Mouse (Mus musculus): ENCODE results near the gene Ank2.

GRCm38 (mm10) chr3:127211119-127211518, 288.0 kb downstream of the Ank2 start:
- TF ChIP-seq CTCF (IDR thresholded peaks at IDR 0.05; ENCODE audit: low read depth, low read length) (no peak), GATA1 (IDR thresholded peaks at IDR 0.05; ENCODE audit: borderline replicate concordance, low read length) (no peak), TAL1 (conservative IDR thresholded peaks at IDR 0.05; ENCODE audit: low read depth, low read length) (no peak)

All from G1E (cell line).